Mouse (Mus musculus): ENCODE measurements around the gene Ect2. TPM values are rescaled to one million over a fixed set of nuclear protein-coding genes. Genes with fewer than 3 reads are reported as not detected.

The Ect2 gene
- polyA plus RNA-seq, 1 experiment: 11.6 TPM

DNA sequence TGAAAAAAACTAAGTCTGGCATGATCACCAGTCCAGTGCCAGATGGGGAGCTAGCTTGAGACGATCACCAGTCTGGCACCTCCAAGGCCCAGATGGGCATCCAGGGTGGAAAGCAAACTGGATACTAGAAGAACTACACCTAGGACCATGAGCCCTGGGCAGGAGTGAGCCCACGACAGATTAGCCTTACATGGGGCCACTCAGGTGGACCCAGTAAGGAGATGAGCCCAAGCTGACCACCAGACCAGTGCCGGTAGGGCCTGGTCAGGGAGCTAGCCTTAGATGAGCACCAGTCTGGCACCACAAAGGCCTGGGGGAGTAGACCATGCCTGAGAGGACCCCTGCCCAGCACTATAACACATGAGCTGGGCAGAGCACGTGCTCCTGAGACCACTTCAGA, 44.6 kb downstream of the Ect2 start:
- DNase-seq (ENCODE audit: low read depth): peak; percentile 15
- TF ChIP-seq CTCF (IDR thresholded peaks at IDR 0.05; ENCODE audit: borderline replicate concordance, extremely low read depth, insufficient read depth, insufficient read length) (no peak), POLR2A (IDR thresholded peaks at IDR 0.05; ENCODE audit: borderline replicate concordance, extremely low read depth, insufficient read depth, insufficient read length, poor library complexity, severe bottlenecking) (no peak)

DNA sequence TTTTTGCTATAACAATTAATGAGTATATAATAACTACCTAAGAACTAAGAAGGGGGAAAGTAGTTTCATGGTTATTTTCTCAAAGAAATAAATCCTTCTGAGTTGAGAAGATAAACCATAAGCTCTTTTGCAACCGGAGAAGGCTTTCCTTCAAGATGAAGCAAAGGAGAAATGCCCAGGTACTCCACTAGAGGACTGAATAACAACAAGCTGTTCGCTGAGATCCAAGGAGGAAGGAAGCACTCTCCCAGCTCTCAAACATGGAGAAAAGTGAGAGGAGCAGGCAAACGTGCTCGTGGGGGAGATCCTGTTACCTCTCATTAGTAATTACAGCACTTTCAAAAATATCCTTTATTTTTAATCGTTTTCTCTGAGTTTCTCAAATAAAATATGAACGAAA, 46.5 kb downstream of the Ect2 start:
- DNase-seq (ENCODE audit: low read depth): no peak
- TF ChIP-seq CTCF (IDR thresholded peaks at IDR 0.05; ENCODE audit: borderline replicate concordance, extremely low read depth, insufficient read depth, insufficient read length): peak; percentile 33; the same call in 1 of the 2 replicates
- no peak for TF ChIP-seq POLR2A (IDR thresholded peaks at IDR 0.05; ENCODE audit: borderline replicate concordance, extremely low read depth, insufficient read depth, insufficient read length, poor library complexity, severe bottlenecking)

GRCm38 (mm10) chr3:27102965-27103364, 50.7 kb downstream of the Ect2 start:
- TF ChIP-seq CTCF (IDR thresholded peaks at IDR 0.05; ENCODE audit: borderline replicate concordance, extremely low read depth, insufficient read depth, insufficient read length): no peak
- no peak for TF ChIP-seq POLR2A (IDR thresholded peaks at IDR 0.05; ENCODE audit: borderline replicate concordance, extremely low read depth, insufficient read depth, insufficient read length, poor library complexity, severe bottlenecking)
- no peak for DNase-seq (ENCODE audit: low read depth)

DNA sequence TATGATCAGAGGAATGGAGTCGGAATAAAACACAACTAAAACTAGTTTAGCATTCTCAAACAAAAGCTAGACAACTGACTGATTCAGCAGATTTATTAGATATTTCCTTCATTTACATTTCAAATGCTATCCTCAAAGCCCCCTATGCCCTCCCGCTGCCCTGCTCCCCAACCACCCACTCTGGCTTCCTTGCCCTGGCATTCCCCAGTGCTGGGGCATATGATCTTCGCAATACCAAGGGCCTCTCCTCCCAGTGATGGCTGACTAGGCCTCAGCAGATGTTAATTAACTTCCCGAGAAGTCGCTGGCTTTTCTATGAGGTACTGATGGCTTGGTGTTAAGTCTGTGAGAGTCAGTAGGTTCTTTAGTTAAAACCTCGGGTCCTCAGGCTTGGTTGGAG, 55.0 kb downstream of the Ect2 start:
- no peak for DNase-seq (ENCODE audit: low read depth)
- TF ChIP-seq POLR2A (IDR thresholded peaks at IDR 0.05; ENCODE audit: borderline replicate concordance, extremely low read depth, insufficient read depth, insufficient read length, poor library complexity, severe bottlenecking): no peak
- no peak for TF ChIP-seq CTCF (IDR thresholded peaks at IDR 0.05; ENCODE audit: borderline replicate concordance, extremely low read depth, insufficient read depth, insufficient read length)

GRCm38 (mm10) chr3:27086221-27086620, 67.5 kb downstream of the Ect2 start:
- no peak for DNase-seq (ENCODE audit: low read depth)
- TF ChIP-seq CTCF (IDR thresholded peaks at IDR 0.05; ENCODE audit: borderline replicate concordance, extremely low read depth, insufficient read depth, insufficient read length): no peak
- no peak for TF ChIP-seq POLR2A (IDR thresholded peaks at IDR 0.05; ENCODE audit: borderline replicate concordance, extremely low read depth, insufficient read depth, insufficient read length, poor library complexity, severe bottlenecking)

DNA sequence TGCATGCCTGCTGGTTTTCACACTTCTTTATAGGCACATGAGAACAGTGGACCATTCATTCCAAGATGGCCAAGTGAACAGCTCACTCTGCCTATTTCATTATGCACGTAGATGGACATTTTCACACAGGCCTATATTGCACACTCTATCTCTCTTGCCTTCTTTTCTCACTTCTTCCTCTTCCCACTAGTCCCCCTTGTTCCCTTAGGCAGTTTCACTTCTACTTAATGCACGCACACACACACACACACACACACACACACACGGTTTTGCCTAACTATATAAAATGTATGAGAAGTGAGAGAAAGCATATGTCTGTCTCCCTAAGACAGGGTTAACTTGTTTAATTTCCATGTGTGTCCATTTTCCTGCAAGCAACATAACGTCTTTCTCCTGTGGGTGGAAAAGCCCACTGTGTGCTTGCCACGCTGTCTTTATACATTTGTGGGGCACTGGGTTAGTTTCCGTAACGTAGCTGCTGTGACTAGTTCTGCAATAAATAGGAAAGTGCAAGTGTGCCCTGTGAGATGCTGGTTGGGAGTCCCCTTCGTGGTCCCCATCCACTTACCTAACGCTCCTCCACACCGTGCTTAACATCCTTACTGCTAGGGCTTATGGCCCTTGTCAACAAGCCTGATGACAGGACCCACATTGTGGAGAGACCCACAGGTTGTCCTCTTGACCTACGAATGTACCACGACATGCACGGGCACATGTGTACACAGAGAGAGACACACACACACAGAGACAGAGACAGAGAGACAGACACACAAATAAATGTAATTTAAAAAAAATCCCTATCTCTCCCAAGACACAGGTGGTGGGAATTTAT, 72.2 kb downstream of the Ect2 start:
- no peak for DNase-seq (ENCODE audit: low read depth)
- no peak for TF ChIP-seq POLR2A (IDR thresholded peaks at IDR 0.05; ENCODE audit: borderline replicate concordance, extremely low read depth, insufficient read depth, insufficient read length, poor library complexity, severe bottlenecking)
- no peak for TF ChIP-seq CTCF (IDR thresholded peaks at IDR 0.05; ENCODE audit: borderline replicate concordance, extremely low read depth, insufficient read depth, insufficient read length)

- TF ChIP-seq CTCF (IDR thresholded peaks at IDR 0.05; ENCODE audit: borderline replicate concordance, extremely low read depth, insufficient read depth, insufficient read length) (no peak), POLR2A (IDR thresholded peaks at IDR 0.05; ENCODE audit: borderline replicate concordance, extremely low read depth, insufficient read depth, insufficient read length, poor library complexity, severe bottlenecking) (no peak)
- no peak for DNase-seq (ENCODE audit: low read depth)
These were observed 73.5 kb downstream of the Ect2 start for GRCm38 (mm10) chr3:27080061-27080770.

DNA sequence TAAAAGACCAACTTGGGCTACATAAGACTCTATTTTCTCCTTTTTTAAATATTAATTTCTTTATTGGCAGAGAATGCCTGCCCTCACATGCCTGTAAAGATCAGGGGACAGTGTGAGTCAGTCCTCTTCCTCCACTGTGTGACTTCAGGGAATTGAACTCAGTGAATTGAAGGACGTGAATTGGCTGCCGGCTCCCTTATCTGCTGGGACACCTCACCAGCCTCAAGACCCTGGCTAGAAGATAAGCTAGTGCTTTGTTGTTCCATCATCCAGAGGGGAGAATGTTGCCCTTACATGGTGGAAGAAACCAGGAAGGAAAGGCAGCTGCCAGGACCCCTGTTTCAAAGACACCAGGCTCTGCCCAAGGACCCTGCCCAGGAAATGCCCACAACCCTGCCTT, 79.8 kb downstream of the Ect2 start:
- TF ChIP-seq CTCF (IDR thresholded peaks at IDR 0.05; ENCODE audit: borderline replicate concordance, extremely low read depth, insufficient read depth, insufficient read length) (no peak), POLR2A (IDR thresholded peaks at IDR 0.05; ENCODE audit: borderline replicate concordance, extremely low read depth, insufficient read depth, insufficient read length, poor library complexity, severe bottlenecking) (no peak)
- DNase-seq (ENCODE audit: low read depth): no peak

DNA sequence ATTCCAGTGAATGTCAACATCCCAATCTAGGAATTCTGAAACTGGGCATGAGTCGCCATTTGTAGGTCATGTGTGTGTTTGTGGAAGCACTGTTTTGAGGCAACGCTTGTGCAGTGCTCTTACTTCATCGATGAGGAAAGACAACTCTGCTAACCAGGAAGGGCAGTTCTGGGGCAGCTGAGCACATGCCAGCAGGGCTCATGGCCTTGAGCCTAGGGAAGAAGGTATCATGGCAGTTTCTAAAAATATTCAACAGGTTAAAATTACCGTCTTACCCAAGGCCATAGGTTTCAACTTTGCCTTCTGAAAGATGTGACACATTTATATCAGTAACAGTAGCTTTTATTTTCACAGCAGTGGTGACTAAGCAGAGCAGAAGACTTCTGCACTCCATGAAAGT, 82.0 kb downstream of the Ect2 start:
- TF ChIP-seq CTCF (IDR thresholded peaks at IDR 0.05; ENCODE audit: borderline replicate concordance, extremely low read depth, insufficient read depth, insufficient read length) (no peak), POLR2A (IDR thresholded peaks at IDR 0.05; ENCODE audit: borderline replicate concordance, extremely low read depth, insufficient read depth, insufficient read length, poor library complexity, severe bottlenecking) (no peak)
- DNase-seq (ENCODE audit: low read depth): no peak

DNA sequence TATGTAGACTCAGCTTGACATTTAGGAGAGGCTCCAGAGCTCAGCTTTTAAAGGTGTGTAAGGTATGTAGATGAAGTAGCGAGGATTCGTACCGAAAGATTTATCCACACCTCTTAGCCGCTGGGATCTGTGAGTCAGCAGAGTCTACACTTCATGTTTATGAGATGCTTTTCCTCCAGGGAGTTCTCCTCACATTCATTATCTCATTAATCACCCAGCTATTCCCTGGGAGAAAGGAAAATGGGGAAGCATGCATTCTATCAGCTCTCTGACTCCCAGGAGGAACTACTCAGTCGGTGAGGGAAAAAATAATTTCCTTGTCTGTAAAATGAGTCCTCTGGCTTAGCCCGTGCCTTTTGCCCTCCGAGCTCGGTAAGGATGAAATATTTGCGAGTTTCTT, 83.3 kb downstream of the Ect2 start:
- TF ChIP-seq POLR2A (IDR thresholded peaks at IDR 0.05; ENCODE audit: borderline replicate concordance, extremely low read depth, insufficient read depth, insufficient read length, poor library complexity, severe bottlenecking) (no peak), CTCF (IDR thresholded peaks at IDR 0.05; ENCODE audit: borderline replicate concordance, extremely low read depth, insufficient read depth, insufficient read length) (no peak)
- DNase-seq (ENCODE audit: low read depth): peak; percentile 40

GRCm38 (mm10) chr3:27067206-27067605, 86.5 kb downstream of the Ect2 start:
- TF ChIP-seq CTCF (IDR thresholded peaks at IDR 0.05; ENCODE audit: borderline replicate concordance, extremely low read depth, insufficient read depth, insufficient read length): no peak
- TF ChIP-seq POLR2A (IDR thresholded peaks at IDR 0.05; ENCODE audit: borderline replicate concordance, extremely low read depth, insufficient read depth, insufficient read length, poor library complexity, severe bottlenecking): no peak
- no peak for DNase-seq (ENCODE audit: low read depth)
